Mouse (Mus musculus) adrenal gland, postnatal 36 days (tissue): Measurements from ENCODE around the gene Ncln. TPM values are rescaled to one million over a fixed set of nuclear protein-coding genes. Genes with fewer than 3 reads are reported as not detected.

ENCODE experiments used
- DNase-seq, 2 experiments: peaks; one replicate each; pipeline ENCODE4 v3.0.0; 2021; ENCODE audit warnings: mixed read lengths in 1 of 2
- total RNA-seq, 2 experiments: library from RNA; stranded (reverse); gene quantifications; 2 replicates each; pipeline ENCODE4 v1.2.3; 2021

The Ncln gene
- total RNA-seq, 2 experiments from 2014 or later = 123 to 125 TPM

GRCm38 (mm10) chr10:81517227-81517626, 21.0 kb upstream of the Ncln start:
- no peak for DNase-seq

GRCm38 (mm10) chr10:81513798-81514197, 17.6 kb upstream of the Ncln start:
- no peak for DNase-seq

- no peak for DNase-seq
Observed at GRCm38 (mm10) chr10:81510246-81510810, 14.1 kb upstream of the Ncln start.

- DNase-seq = no peak
Observed at GRCm38 (mm10) chr10:81507691-81508489, 11.7 kb upstream of the Ncln start.

- no peak for DNase-seq
Observed at GRCm38 (mm10) chr10:81507095-81507494, 10.9 kb upstream of the Ncln start.

DNA sequence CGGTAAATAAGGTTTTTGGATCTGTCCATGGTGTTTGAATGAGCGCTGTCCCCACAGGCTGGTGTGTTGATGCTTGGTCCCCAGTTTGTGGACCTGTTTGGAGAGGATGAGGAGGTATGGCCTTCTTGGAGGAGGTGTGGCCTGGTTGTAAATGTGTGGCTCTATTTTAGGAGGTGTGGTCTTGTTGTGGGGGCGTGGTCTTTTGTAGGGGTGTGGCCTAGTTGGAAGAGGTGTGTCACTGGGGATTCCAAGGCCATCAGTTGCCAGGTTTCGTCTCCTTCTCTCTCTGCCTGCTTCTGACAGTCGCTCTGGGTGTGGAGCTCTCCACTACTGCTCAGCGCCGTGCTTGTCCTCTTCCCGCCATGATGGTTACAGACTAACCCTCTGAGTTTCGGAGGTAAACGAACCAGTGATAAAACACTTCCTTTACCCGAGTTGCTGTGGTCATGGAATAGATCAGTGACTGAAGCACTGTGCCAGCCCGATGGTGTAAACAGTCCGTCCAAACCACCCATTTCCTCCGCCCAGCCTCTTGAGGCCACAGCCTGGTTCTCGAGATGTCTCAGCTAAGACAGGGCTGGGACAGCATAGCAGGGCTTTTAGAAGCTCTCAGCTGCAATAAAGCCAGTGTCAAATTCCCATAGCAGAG, 8.9 kb upstream of the Ncln start:
- no peak for DNase-seq

DNA sequence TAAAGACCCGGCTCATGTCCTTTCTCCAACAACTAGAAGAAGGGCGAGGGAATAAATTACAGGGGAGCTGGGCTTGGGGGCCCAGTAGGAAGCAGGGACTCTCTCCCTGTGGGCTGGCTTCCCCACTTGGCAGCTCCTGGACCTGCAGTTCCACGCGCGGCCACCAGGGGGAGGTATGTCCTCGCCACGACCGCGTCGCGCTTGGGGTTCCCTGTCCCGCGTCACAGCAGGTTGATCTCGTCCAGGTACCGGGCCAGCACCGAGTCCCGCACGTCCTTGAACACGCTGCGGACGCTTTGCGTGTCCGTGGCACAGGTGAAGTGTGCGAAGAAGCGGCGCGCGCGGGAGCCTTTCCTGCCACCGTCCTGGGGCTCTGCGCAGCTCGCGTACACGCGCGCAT, 6.5 kb upstream of the Ncln start:
- peak; percentile 91 for DNase-seq

DNA sequence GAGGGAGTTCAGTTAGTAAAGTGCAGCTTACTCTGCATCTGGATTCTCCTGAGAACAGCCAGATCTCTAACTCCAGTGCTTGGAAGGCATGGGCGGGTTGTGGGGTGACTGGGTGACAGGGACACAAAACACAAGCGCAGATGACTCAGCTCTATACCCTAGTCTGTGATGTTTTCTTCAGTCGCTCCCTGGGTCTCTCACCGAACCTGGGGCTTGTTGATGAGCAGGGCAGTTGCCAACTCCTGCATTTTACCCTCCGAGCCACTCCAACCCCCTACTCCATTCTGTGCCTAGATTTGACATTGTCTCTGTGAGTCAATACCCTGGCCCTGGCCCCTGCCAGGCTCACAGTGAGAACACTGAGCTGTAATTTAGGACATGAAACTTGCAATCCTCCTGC, 5.7 kb upstream of the Ncln start:
- DNase-seq = no peak

- DNase-seq = no peak
Observed at GRCm38 (mm10) chr10:81500032-81500431, 3.8 kb upstream of the Ncln start, which contains the start of gene S1pr4. S1pr4 (minus strand) TSS chr10:81500132.

DNA sequence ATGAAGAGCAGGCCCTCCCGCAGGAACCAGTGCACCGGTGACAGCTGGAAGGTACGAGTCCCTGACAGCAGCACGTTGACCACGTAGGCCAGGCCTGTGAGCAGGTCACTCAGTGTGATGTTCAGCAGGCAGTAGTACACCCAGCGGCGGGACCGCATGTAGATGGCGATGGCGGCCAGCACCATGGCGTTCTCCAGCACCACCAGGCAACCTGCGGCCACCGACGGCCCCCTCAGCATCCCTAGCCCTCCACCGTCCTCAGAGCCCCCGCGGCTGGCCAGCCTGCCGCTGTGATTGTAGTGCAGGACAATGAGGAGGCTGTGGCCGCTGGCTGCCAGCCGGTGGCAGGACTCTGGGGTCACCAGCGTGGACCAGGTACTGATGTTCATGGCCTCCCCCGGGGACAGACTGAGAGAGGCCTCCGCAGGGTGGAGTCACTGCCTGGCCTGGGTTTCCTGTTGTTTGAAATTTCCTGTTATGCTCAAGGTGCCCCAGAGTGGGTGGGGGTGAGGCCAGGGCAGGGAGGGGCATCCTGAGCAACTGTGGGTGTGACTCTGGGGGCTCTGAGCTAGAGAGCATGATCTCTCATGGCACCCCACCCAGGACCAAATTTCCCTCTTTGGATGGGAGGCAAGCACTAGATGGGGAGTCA, 3.2 kb upstream of the Ncln start:
- peak in 1 of 2 experiments; percentile 57 for DNase-seq

GRCm38 (mm10) chr10:81498316-81499249, 2.4 kb upstream of the Ncln start:
- no peak for DNase-seq

DNA sequence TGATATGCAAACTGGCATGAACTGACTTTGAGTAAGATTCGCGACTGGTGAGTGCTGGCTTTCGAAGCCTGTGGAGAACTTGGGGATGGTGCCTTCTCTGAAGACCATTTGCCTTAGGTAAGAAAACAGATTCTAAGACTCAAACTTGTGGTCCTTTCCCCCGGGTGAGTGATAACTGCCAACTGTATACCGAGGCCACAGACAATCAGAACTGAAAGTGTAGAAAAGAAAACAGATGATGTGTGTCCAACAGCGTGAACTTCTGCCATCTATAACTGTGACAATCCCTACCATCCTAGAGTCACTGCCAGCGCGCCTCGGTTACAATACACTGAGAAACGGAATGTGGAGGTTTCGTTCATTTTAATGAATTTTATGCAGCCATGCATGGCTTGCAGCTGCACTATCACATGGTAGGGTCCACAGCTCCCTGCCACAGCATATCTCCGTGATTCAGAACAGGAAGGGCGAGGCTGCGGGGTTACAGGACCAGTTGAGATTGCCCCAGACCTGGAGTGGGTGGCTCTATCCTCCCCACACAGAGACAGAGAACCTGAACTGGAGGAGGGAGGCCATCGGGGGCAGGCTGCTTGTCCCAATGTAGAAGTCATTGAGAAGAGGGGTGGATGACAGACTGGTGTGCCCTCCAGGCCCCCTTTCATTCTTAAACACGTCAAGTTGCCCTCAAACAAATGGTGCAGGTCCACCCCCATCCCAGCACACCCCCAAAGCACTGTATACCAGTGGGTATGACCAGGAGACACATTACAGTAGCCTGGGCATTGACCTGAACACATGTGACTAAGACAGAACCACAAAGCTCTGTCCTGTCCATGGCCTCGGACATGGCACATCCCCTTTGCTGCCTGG, 1.4 kb upstream of the Ncln start:
- no peak for DNase-seq

DNA sequence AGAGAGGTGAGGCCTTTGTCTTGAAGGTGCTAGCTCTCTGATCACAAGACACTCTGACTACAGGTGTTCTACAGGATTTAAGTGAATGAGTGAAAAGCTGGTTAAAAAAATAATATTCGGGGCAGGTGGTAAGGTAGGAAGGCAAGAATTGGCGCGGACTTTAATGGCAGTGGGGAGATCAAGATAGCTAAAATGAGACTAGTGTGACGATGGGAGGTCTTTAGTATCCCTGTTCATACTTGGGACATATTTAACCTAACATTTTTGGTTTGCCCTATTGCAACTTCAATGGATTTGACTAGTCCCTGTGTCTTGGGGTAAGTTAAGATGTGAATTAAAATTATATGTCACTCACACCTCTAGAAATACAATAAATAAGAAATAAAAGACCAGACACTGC, 777 bp upstream of the Ncln start:
- no peak for DNase-seq

GRCm38 (mm10) chr10:81495616-81496263, 452 bp downstream of the Ncln start:
- no peak for DNase-seq

GRCm38 (mm10) chr10:81495151-81495550, 1.0 kb downstream of the Ncln start:
- DNase-seq = no peak

- DNase-seq = no peak
Observed at GRCm38 (mm10) chr10:81494260-81495041, 1.7 kb downstream of the Ncln start.

DNA sequence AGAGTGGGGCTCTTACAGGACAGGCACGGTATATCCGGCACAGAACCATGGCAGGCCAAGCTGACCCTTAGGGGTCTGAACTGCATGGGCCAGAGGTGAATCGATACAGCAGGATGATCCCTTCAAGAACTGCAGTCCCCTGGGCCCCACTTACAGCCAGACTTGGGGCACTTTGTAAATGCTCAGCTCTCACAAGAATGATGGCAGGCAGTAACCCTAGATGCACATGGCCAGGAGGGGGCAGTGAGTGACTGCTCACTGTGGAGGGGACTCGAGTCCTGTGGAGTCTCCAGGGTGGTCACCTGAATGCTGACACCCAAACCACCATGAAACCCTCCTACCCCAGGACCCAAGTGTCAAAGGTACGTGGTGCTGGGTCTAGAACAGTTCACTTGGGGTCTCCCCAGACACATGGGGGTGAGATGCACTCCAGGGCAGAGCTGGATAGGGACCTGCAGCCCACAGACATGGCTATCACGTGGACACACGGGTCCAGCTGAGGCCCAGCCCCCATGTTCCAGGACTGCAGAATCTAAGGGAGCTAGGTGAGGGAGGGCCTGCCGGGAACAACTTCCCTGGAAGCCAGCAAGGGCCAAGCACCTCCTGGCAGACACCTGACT, 2.5 kb downstream of the Ncln start:
- DNase-seq = no peak

- DNase-seq = no peak
Observed at GRCm38 (mm10) chr10:81492606-81493240, 3.5 kb downstream of the Ncln start.
